Comparison of ENCODE assay signal across 8 mouse cellular contexts in genomic region chr5:46033008-46033676, GRCm38 (mm10).
A peak's percentile ranks its signal among the peaks of the same experiment; 100 is the strongest.
DNase-seq lines count a peak whose midpoint lies in the region; ATAC-seq lines count a peak whose summit lies in the region.

No protein-coding gene starts in this region.

- no peak overlapping the region for H3K9ac ChIP-seq in neural tube, embryonic 13.5 days
- no peak overlapping the region for H3K9ac ChIP-seq in forebrain, embryonic 14.5 days (ENCODE audit: low read length)
- H3K9ac ChIP-seq in intestine, embryonic 16.5 days (ENCODE audit: low read depth, low read length) = no peak overlapping the region

- H3K9me3 ChIP-seq in neural tube, embryonic 13.5 days = no peaks in the 10 kb centered on the region
- no peaks in the 10 kb centered on the region for H3K9me3 ChIP-seq in forebrain, embryonic 14.5 days (replicated peaks; ENCODE audit: control insufficient read depth, low read length)
- no peaks in the 10 kb centered on the region for H3K9me3 ChIP-seq in intestine, embryonic 16.5 days (ENCODE audit: control insufficient read depth, low read length)

- H3K27me3 ChIP-seq in neural tube, embryonic 13.5 days = no peaks in the 10 kb centered on the region
- H3K27me3 ChIP-seq in forebrain, embryonic 14.5 days (replicated peaks; ENCODE audit: control insufficient read depth, insufficient read depth, low read length) = no peaks in the 10 kb centered on the region
- no peaks in the 10 kb centered on the region for H3K27me3 ChIP-seq in intestine, embryonic 16.5 days (replicated peaks; ENCODE audit: control insufficient read depth, insufficient read depth, low read length)

- DNase-seq in neural tube, embryonic 10.5 days (ENCODE audit: extremely low spot score, low spot score) = no peak
- DNase-seq in forebrain, embryonic 14.5 days (ENCODE audit: low spot score) = peak; percentile 71
- DNase-seq in lung, postnatal 10 days = peak; percentile 34
- peak; percentile 14 for DNase-seq in testis, postnatal 14 days (ENCODE audit: low spot score)
- no peak for DNase-seq in embryo, embryonic 11 days
- DNase-seq in left cerebral cortex, adult 11 months (ENCODE audit: low spot score) = no peak

- no peak overlapping the region for H3K27ac ChIP-seq in neural tube, embryonic 13.5 days (replicated peaks)
- H3K27ac ChIP-seq in forebrain, embryonic 14.5 days (ENCODE audit: low read depth, low read length) = no peak overlapping the region
- peak overlapping the region; percentile 51; the same call in 1 of the 2 replicates for H3K27ac ChIP-seq in intestine, embryonic 16.5 days (ENCODE audit: low read length)

- WGBS in neural tube, embryonic 13.5 days = 50% methylated on average over 8 of the region's 8 CpGs
- 35% methylated on average over 8 of the region's 8 CpGs for WGBS in forebrain, embryonic 14.5 days
- WGBS in intestine, embryonic 16.5 days = 45% methylated on average over 8 of the region's 8 CpGs

- no peak overlapping the region for H3K4me3 ChIP-seq in neural tube, embryonic 13.5 days
- no peak overlapping the region for H3K4me3 ChIP-seq in forebrain, embryonic 14.5 days (ENCODE audit: low read depth, low read length)
- no peak overlapping the region for H3K4me3 ChIP-seq in intestine, embryonic 16.5 days (ENCODE audit: low read length)

- peak; percentile 47; the same call in 1 of the 2 replicates for ATAC-seq in neural tube, embryonic 13.5 days (ENCODE audit: low read depth)
- ATAC-seq in forebrain, embryonic 14.5 days = peak; percentile 90
- ATAC-seq in intestine, embryonic 16.5 days = peak; percentile 88

- no peaks in the 10 kb centered on the region for H3K36me3 ChIP-seq in neural tube, embryonic 13.5 days
- no peaks in the 10 kb centered on the region for H3K36me3 ChIP-seq in forebrain, embryonic 14.5 days (ENCODE audit: control insufficient read depth, insufficient read depth, low read length)
- no peaks in the 10 kb centered on the region for H3K36me3 ChIP-seq in intestine, embryonic 16.5 days (ENCODE audit: control insufficient read depth, insufficient read depth, low read length)

- H3K4me1 ChIP-seq in neural tube, embryonic 13.5 days (replicated peaks) = peaks cover 7% of the 10 kb centered on the region
- H3K4me1 ChIP-seq in forebrain, embryonic 14.5 days (ENCODE audit: control insufficient read depth, insufficient read depth, low read length) = peaks cover 7% of the 10 kb centered on the region
- 0 out of 2 replicates have a peak, but pooled peaks cover 4% of the 10 kb centered on the region for H3K4me1 ChIP-seq in intestine, embryonic 16.5 days (ENCODE audit: control insufficient read depth, insufficient read depth, low read length)

- H3K4me2 ChIP-seq in neural tube, embryonic 13.5 days = no peak overlapping the region
- H3K4me2 ChIP-seq in forebrain, embryonic 14.5 days (ENCODE audit: low read length) = no peak overlapping the region
- H3K4me2 ChIP-seq in intestine, embryonic 16.5 days (ENCODE audit: low read depth, low read length) = no peak overlapping the region

Comparison
In these comparisons a context has a peak if more than half of its experiments do, and no peak if none do; other contexts are left out.
1. DNase-seq: peak in forebrain, embryonic 14.5 days (single experiment), lung, postnatal 10 days (single experiment) and testis, postnatal 14 days (single experiment); none in neural tube, embryonic 10.5 days (single experiment), embryo, embryonic 11 days (single experiment) and left cerebral cortex, adult 11 months (single experiment).
2. Peak in every context shown above with its lines, with median percentiles within 50 percentile points of each other: ATAC-seq.